In genomic region chr12:27135997-27136559, GRCm38 (mm10) we compare ENCODE assay signal across 9 mouse cellular contexts.
A peak's percentile ranks its signal among the peaks of the same experiment; 100 is the strongest.
DNase-seq lines count a peak whose midpoint lies in the region; ATAC-seq lines count a peak whose summit lies in the region.
"Had no signal": no experiment of that assay in that cellular context is flagged by ENCODE, and none has a peak within 500 bp of the region (broad histone marks: within the 10 kb centered on the region; RNA-seq: fewer than 3 reads in every experiment).

No protein-coding gene starts in this region.

- H3K36me3 ChIP-seq in heart, embryonic 10.5 days = no peaks in the 10 kb centered on the region
- H3K36me3 ChIP-seq in heart, embryonic 14.5 days (ENCODE audit: control insufficient read depth, insufficient read depth, low read length) = no peaks in the 10 kb centered on the region
- H3K36me3 ChIP-seq in limb, embryonic 15.5 days = no peaks in the 10 kb centered on the region

- peaks cover 29% of the 10 kb centered on the region for H3K4me1 ChIP-seq in heart, embryonic 10.5 days
- peaks cover 3 to 4% of the 10 kb centered on the region in 2 experiments; a peak in 3 of 4 replicates for H3K4me1 ChIP-seq in heart, embryonic 14.5 days (ENCODE audit: control insufficient read depth in 2 of 2, insufficient read depth in 2 of 2, low read length in 2 of 2)
- peaks cover 49% of the 10 kb centered on the region for H3K4me1 ChIP-seq in limb, embryonic 15.5 days

- H3K9ac ChIP-seq in heart, embryonic 14.5 days (ENCODE audit: low read length) = no peak overlapping the region
- H3K9ac ChIP-seq in limb, embryonic 15.5 days = no peak overlapping the region
- H3K9ac ChIP-seq: liver, embryonic 14.5 days had no signal

- ATAC-seq in heart, embryonic 14.5 days (ENCODE audit: insufficient number of reproducible peaks, insufficient read depth, low FRiP score, low read depth) = no peak
- ATAC-seq in limb, embryonic 15.5 days (ENCODE audit: insufficient number of reproducible peaks, low FRiP score, low TSS enrichment, low read depth) = peak; percentile 66; the same call in 1 of the 2 replicates
- no peak for ATAC-seq in monocyte, adult 5-6 weeks (replicated peaks; ENCODE audit: insufficient number of reproducible peaks, low FRiP score, low TSS enrichment, poor library complexity, severe bottlenecking)

- H3K4me3 ChIP-seq in heart, embryonic 10.5 days = no peak overlapping the region
- H3K4me3 ChIP-seq in heart, embryonic 14.5 days (ENCODE audit: control insufficient read depth in 1 of 2, insufficient read depth in 1 of 2, low read depth in 1 of 2, low read length in 2 of 2) = no peak overlapping the region
- H3K4me3 ChIP-seq in limb, embryonic 15.5 days = no peak overlapping the region

- peak overlapping the region; percentile 60 for H3K27ac ChIP-seq in heart, embryonic 10.5 days
- H3K27ac ChIP-seq in heart, embryonic 14.5 days (replicated peaks in 1 of 2; ENCODE audit: control insufficient read depth in 1 of 2, insufficient read depth in 1 of 2, low read depth in 2 of 2, low read length in 2 of 2) = peak overlapping the region in 1 of 2 experiments; percentile 36; a peak in 3 of 4 replicates
- H3K27ac ChIP-seq in limb, embryonic 15.5 days = peak overlapping the region; percentile 80
- H3K27ac ChIP-seq: liver, embryonic 14.5 days had no signal

- 59% methylated on average over 10 of the region's 10 CpGs for WGBS in heart, embryonic 10.5 days
- 57% methylated on average over 10 of the region's 10 CpGs for WGBS in heart, embryonic 14.5 days
- WGBS in limb, embryonic 15.5 days = 6% methylated on average over 10 of the region's 10 CpGs

- no peaks in the 10 kb centered on the region; the same call in 1 of the 2 replicates for H3K27me3 ChIP-seq in heart, embryonic 10.5 days (ENCODE audit: insufficient read depth, poor library complexity, severe bottlenecking)
- no peaks in the 10 kb centered on the region for H3K27me3 ChIP-seq in heart, embryonic 14.5 days (ENCODE audit: control insufficient read depth, insufficient read depth, low read length)
- no peaks in the 10 kb centered on the region for H3K27me3 ChIP-seq in limb, embryonic 15.5 days

- no peak for DNase-seq in heart, embryonic 10.5 days (ENCODE audit: low spot score)
- no peak for DNase-seq in heart, adult 9 months (ENCODE audit: low spot score in 2 of 2)
- peak; percentile 60 for DNase-seq in brain, adult 2 months (ENCODE audit: low read depth, low spot score)
- no peak for DNase-seq in cerebellum, postnatal 14 days
- DNase-seq in thymus, postnatal 4 days = no peak

- H3K9me3 ChIP-seq in heart, embryonic 10.5 days = no peaks in the 10 kb centered on the region
- H3K9me3 ChIP-seq in heart, embryonic 14.5 days (ENCODE audit: control insufficient read depth, low read length) = no peaks in the 10 kb centered on the region
- H3K9me3 ChIP-seq in limb, embryonic 15.5 days = no peaks in the 10 kb centered on the region

- peak overlapping the region; percentile 23; the same call in 1 of the 2 replicates for H3K4me2 ChIP-seq in heart, embryonic 14.5 days (ENCODE audit: low read length)
- peak overlapping the region; percentile 24; the same call in 1 of the 2 replicates for H3K4me2 ChIP-seq in limb, embryonic 15.5 days
